Mouse (Mus musculus) heart, embryonic 13.5 days (tissue): Measurements from ENCODE around the gene Gstk1. TPM values are rescaled to one million over a fixed set of nuclear protein-coding genes. Genes with fewer than 3 reads are reported as not detected.

ENCODE experiments used
- ATAC-seq: fragments of 200-750 bp; cut with Nextera tagmentation; 2 replicates; pipeline ENCODE4 v1.8.0; 2017; ENCODE audit warnings: moderate TSS enrichment; ENCODE audit not compliant: insufficient number of reproducible peaks, low FRiP score, low TSS enrichment; ENCODE audit errors: extremely low read depth
- H3K27ac ChIP-seq: fragments of 300-500 bp; sonication (generic); replicated peaks from 2 replicates; pipeline ENCODE4 v1.5.1; 2015; ENCODE audit warnings: moderate library complexity, mild to moderate bottlenecking, inconsistent platforms
- H3K27me3 ChIP-seq: fragments of 300-500 bp; sonication (generic); replicated peaks from 2 replicates; pipeline ENCODE4 v1.6.1; 2015; ENCODE audit warnings: mild to moderate bottlenecking, inconsistent platforms
- H3K36me3 ChIP-seq: fragments of 300-500 bp; sonication (generic); 2 replicates; pipeline ENCODE4 v1.6.1; 2015; ENCODE audit warnings: mild to moderate bottlenecking, inconsistent platforms
- H3K4me1 ChIP-seq: fragments of 300-500 bp; sonication (generic); 2 replicates; pipeline ENCODE4 v1.6.1; 2015; ENCODE audit warnings: inconsistent platforms
- H3K4me2 ChIP-seq: fragments of 300-500 bp; sonication (generic); 2 replicates; pipeline ENCODE4 v1.6.1; 2015; ENCODE audit warnings: inconsistent platforms, mild to moderate bottlenecking, moderate library complexity
- H3K4me3 ChIP-seq: fragments of 300-500 bp; sonication (generic); 2 replicates; pipeline ENCODE4 v1.5.1; 2015; ENCODE audit warnings: moderate library complexity, mild to moderate bottlenecking, inconsistent platforms
- H3K9ac ChIP-seq: fragments of 300-500 bp; sonication (generic); 2 replicates; pipeline ENCODE4 v1.6.1; 2015; ENCODE audit warnings: inconsistent platforms, mild to moderate bottlenecking, moderate library complexity
- H3K9me3 ChIP-seq: fragments of 300-500 bp; sonication (generic); 2 replicates; pipeline ENCODE4 v1.6.1; 2016; ENCODE audit warnings: inconsistent platforms
- WGBS: fragments of 180-500 bp; shearing (Covaris S2); methylation state at CpG from one replicate; pipeline ENCODE4 v1.1.7; 2015; ENCODE audit warnings: mixed read lengths; 5-methylcytosine and 5-hydroxymethylcytosine counted together
- polyA plus RNA-seq: library from polyadenylated mRNA; unstranded; fragments of >200 nt; fragmentation: Nextera tagmentation; extraction: Ambion mirVana; gene quantifications from 2 replicates; pipeline ENCODE4 v1.2.1, GENCODE M21; 2015

The Gstk1 gene
- polyA plus RNA-seq, 1 experiment from 2014 or later, result 11.7 TPM

DNA sequence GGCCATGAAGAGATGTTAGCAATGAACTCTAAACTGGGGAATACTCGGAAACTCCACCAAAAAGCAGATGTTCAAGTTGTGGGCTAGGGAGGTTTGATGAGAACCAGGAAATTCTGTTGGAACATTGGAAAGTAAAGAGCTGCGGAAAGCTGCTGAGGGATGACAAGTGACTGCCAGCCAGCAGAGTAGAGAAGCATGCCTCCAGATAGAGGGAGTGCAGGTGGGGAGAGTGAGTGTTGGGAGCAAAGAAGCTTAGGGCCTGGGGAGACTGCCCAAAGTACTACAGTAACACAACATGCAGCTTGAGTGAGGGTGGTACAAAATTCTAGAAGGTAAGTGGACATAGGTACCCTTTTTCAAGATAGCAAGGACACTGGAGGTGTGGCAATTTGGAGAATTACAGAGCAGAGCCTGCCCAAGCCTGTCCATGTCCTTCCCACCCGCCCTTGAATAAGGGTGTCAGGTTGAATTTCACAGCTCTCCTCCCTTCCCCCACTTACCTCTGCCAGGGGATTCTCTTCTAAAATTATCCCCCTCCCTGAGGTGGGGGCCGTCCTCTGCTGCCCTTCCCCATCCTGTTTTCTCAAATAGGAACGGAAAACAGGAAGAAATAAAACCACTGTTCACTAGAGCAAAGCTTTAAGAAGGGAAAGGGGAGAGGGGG, 37.3 kb downstream of the Gstk1 start:
- Histone ChIP-seq H3K9ac (no peak overlapping the region), H3K4me3 (no peak overlapping the region), H3K9me3 (no peaks in the 10 kb centered on the region), H3K36me3 (peaks cover 70% of the 10 kb centered on the region), H3K4me2 (no peak overlapping the region), H3K27me3 (no peaks in the 10 kb centered on the region), H3K4me1 (peaks cover 28% of the 10 kb centered on the region), H3K27ac (peak overlapping the region; percentile 71)
- 50% methylated on average over 5 of the region's 5 CpGs for WGBS
- ATAC-seq, result no peak

DNA sequence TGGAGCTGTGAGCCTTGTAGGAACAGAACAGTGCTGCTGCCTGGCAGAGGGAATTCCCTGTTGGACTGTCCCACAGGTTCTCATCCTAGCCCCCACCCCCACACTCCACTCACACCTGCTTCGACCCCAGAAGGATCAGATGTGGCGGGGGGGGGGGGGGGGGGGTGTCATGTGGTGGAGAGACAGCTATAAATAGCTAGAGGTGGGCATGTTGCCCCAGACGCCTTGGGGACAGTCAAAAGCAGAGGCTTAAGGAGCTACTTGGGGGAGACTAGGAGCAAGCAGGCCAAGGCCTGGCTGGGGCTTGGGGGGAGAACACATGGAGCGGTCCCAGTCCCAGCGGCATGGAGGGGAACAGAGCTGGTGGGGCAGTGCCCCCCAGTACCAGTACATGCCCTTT, 40.7 kb downstream of the Gstk1 start, which contains the start of gene Clcn1:
Clcn1 (plus strand) TSS at position 238 of the 400 bp plus-strand sequence.
- Histone ChIP-seq H3K4me1 (peaks cover 28% of the 10 kb centered on the region), H3K27ac (0 out of 2 replicates have a peak within 1 kb of the TSS, but pooled peaks have one; percentile 21), H3K36me3 (peaks cover 45% of the 10 kb centered on the region), H3K4me2 (peak within 1 kb of the TSS; percentile 13; the same call in 1 of the 2 replicates), H3K27me3 (no peaks in the 10 kb centered on the region), H3K9me3 (no peaks in the 10 kb centered on the region), H3K4me3 (no peak within 1 kb of the TSS), H3K9ac (no peak within 1 kb of the TSS)
- no peak for ATAC-seq
- WGBS, result 61% methylated on average over 4 of the region's 5 CpGs

DNA sequence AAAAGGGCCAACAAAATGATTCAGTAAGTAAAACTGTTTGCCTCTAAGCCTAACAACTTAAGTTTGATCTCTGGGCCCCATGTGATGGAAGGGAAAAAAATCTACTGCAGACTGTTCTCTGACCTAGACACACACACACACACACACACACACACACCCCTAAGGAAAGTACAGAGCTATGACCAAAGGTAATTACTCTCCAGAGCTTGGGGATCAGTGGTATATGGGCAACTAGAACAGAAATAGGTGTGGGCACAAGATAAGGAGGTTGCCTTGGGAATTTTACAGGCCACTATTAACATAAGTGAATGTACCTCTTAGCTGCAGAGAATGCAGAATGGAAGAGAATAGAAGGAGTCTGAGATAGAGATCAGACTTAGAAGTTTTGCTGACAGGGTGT, 41.8 kb downstream of the Gstk1 start:
- H3K4me2 ChIP-seq, result no peak overlapping the region
- H3K9ac ChIP-seq, result no peak overlapping the region
- ATAC-seq, result no peak
- no peaks in the 10 kb centered on the region for H3K9me3 ChIP-seq
- no peak overlapping the region for H3K27ac ChIP-seq
- H3K4me3 ChIP-seq, result no peak overlapping the region
- H3K4me1 ChIP-seq, result peaks cover 24% of the 10 kb centered on the region
- H3K36me3 ChIP-seq, result peaks cover 39% of the 10 kb centered on the region
- H3K27me3 ChIP-seq, result no peaks in the 10 kb centered on the region

DNA sequence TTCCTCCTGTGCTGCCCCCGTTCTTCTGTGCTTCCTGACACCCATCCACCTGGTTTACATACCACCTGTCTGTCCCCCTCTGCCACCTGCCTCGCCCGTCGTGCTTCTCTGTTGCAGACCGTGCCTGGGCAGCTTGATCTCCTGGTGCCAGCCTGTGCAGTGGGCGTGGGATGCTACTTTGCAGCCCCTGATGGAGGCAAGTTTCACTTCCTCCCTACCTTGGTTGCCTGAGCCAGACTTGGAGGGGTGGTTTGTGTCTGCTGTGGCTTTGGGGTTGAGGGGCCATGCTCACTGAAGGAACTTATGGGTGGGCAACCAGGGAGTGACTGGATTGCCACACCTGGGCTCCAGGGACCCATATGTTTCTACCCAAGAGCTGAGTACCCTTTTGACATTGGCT, 47.6 kb downstream of the Gstk1 start:
- Histone ChIP-seq H3K4me3 (no peak overlapping the region), H3K4me2 (no peak overlapping the region), H3K9ac (no peak overlapping the region), H3K27ac (no peak overlapping the region), H3K4me1 (peaks cover 13% of the 10 kb centered on the region; the same call in 1 of the 2 replicates), H3K36me3 (peaks cover 24% of the 10 kb centered on the region), H3K9me3 (no peaks in the 10 kb centered on the region), H3K27me3 (no peaks in the 10 kb centered on the region)
- whole genome bisulfite sequencing, result 86% methylated on average over 6 of the region's 6 CpGs
- ATAC-seq, result no peak

DNA sequence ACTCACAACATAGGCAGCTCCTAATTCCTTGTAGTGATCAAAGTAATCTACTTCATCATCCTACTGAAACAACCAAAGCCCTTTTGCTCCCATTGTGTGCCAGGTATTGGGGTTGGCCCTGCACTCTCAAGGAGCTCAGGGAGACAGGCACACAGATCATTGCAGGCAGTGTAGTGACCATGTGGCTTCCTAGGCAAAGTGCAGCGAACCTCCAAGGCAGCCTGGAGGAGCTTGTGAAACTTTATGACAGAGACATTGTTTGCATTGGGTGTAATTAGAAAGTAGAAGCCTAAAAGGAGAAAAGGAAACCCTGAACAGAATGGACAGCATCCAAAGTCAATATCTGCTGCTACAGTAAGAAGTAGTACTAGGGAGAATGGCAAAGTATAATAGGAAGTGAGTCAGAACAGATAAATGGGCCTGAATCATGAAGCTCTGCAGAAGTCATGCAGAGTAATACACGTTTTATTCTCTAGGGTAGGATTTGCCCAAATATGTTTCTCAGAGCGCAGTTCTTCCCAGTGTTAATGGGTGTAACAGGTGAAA, 49.9 kb downstream of the Gstk1 start:
- Histone ChIP-seq H3K4me1 (peaks cover 13% of the 10 kb centered on the region; the same call in 1 of the 2 replicates), H3K9ac (no peak overlapping the region), H3K27ac (no peak overlapping the region), H3K27me3 (no peaks in the 10 kb centered on the region), H3K4me3 (no peak overlapping the region), H3K36me3 (peaks cover 33% of the 10 kb centered on the region), H3K4me2 (no peak overlapping the region), H3K9me3 (no peaks in the 10 kb centered on the region)
- WGBS, result 52% methylated on average over 3 of the region's 3 CpGs
- ATAC-seq, result no peak

DNA sequence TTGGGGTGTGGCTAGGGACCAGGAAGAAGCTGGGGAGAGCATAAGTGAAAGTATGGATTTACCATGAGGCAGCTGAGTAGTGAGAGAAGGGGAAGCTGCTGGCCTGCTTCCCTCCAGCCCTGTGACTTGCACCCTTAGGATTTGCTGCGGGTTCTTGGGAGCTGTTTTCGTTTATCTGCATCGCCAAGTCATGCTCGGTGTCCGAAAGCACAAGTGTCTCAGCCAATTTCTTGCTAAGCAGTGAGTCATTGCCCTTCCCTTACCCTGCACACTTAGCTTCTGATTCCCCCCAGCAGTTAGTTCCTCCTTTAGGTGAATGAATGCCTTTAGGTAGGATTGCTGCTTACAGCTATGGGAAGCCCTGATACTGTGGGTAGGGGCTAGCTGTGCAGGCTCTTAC, 53.6 kb downstream of the Gstk1 start:
- Histone ChIP-seq H3K4me2 (no peak overlapping the region), H3K4me3 (no peak overlapping the region), H3K36me3 (peaks cover 14% of the 10 kb centered on the region), H3K27me3 (no peaks in the 10 kb centered on the region), H3K9ac (no peak overlapping the region), H3K9me3 (no peaks in the 10 kb centered on the region), H3K27ac (no peak overlapping the region), H3K4me1 (peaks cover 13% of the 10 kb centered on the region; the same call in 1 of the 2 replicates)
- ATAC-seq, result no peak
- WGBS, result 78% methylated on average over 5 of the region's 5 CpGs

Other genes starting within 250 kb of the Gstk1 start
- gene Sva, start 207.5 kb upstream of the Gstk1 start, polyA plus RNA-seq, result not detected in 2 replicates
- not detected in 2 replicates for gene Tas2r139, start 105.0 kb upstream of the Gstk1 start, polyA plus RNA-seq
- not detected in 2 replicates for gene Tas2r144, start 30.6 kb upstream of the Gstk1 start, polyA plus RNA-seq
- gene Tmem139, start 16.0 kb downstream of the Gstk1 start, polyA plus RNA-seq, result 0.29 TPM in 1 of 2 replicates, not detected in the other
- 30.9 and 31.8 TPM in 2 replicates for gene Casp2, start 19.1 kb downstream of the Gstk1 start, polyA plus RNA-seq
- gene Clcn1, start 40.8 kb downstream of the Gstk1 start, polyA plus RNA-seq, result 0.50 and 0.67 TPM in 2 replicates
- 0.17 TPM in 2 replicates for gene Fam131b, start 78.7 kb downstream of the Gstk1 start, polyA plus RNA-seq
- 156 and 173 TPM in 2 replicates for gene Zyx, start 103.7 kb downstream of the Gstk1 start, polyA plus RNA-seq
- 3.3 and 3.4 TPM in 2 replicates for gene Epha1, start 127.3 kb downstream of the Gstk1 start, polyA plus RNA-seq
- gene Tas2r143, start 154.3 kb downstream of the Gstk1 start, polyA plus RNA-seq, result not detected in 2 replicates
- gene Tas2r135, start 159.5 kb downstream of the Gstk1 start, polyA plus RNA-seq, result not detected in 2 replicates
- not detected in 2 replicates for gene Tas2r126, start 188.6 kb downstream of the Gstk1 start, polyA plus RNA-seq
- gene Olfr458, start 219.3 kb downstream of the Gstk1 start, polyA plus RNA-seq, result not detected in 2 replicates
- gene Olfr457, start 230.4 kb downstream of the Gstk1 start, polyA plus RNA-seq, result not detected in 2 replicates
- gene Olfr456, start 241.3 kb downstream of the Gstk1 start, polyA plus RNA-seq, result not detected in 2 replicates